Mouse (Mus musculus): ENCODE results near the gene Olfr531.

Gene Olfr531

DNA sequence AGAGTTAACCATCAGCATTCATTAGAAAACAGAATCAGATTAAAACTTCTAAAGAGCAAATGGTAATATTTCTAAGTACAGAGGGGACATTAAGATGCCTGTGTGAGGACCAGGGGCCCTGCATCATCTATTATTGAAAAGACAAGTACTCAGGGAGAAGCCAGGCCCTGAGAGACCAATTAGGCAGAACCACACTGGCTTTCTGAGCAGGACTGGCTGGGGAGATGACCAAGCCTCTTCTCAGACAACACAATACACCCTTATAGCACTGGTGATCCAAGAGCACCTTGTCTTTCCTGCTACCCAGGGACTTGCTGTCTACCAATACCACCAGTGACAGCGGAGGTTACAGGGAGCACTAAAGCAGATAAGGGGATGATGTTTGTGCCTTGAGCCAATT is at the start of gene Olfr531:
Gene Olfr531 (minus strand): TSS at position 101 of the 400 bp plus-strand sequence.
- DNase-seq, result no peak

DNA sequence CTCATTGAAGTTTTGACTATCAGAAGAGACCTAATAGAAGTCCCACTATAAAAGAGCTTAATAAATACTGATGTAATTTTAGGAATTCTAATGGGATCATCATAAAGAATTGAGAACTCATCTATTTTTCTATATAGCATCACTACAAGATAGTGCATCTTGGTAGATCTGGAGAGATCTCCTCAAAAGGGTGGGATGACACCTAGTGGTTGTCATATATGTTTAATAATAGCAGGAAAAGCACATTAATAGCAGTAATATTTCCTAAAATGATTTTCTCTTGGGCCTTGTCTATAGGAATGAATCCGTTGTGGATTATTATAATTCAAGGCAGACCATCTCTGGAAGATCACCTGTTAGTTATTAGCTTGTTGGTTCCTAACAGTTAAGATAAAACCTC is 40.4 kb upstream of the Olfr531 start:
- DNase-seq, result no peak

DNA sequence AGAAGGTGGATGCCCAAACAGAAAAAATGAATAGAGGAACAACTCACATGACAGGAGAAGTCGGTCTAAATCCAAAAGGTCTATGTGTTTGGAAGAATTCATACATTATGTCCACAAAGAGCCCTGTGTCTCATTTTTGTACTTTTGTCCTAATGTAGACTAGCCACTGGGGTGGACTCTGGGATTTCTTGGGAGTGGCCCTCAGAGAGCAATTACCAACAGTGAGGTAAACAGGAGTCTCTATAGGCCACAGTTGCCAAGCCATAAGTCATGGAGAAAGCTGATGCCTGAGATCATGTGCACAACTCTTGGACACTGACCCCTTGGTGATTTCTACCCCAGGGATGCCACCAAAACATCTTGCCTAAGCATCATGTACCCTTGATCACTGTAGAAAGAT is 18.8 kb upstream of the Olfr531 start, which contains the start of gene Olfr532:
Gene Olfr532 (minus strand): TSS at position 101 of the 400 bp plus-strand sequence.
- DNase-seq, result no peak

DNA sequence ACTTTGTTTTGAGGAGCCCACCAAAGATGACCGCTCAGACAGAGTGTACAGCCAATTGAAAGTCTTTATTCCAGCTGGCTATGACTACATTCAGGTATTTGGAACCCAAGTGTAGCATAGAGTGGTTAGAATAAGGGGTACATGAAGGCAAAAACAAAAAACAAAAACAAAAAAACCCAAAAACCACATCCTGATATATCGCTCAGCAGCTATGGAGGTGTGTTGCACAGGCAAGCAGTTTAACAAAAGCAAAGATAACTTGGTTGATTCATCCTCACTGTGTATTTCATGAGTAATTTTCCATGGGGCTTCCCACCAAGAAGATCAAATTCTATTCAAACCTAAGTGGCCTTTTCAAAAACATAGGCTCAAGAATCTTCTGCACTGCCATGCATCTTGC is 25.8 kb downstream of the Olfr531 start:
- DNase-seq, result no peak

DNA sequence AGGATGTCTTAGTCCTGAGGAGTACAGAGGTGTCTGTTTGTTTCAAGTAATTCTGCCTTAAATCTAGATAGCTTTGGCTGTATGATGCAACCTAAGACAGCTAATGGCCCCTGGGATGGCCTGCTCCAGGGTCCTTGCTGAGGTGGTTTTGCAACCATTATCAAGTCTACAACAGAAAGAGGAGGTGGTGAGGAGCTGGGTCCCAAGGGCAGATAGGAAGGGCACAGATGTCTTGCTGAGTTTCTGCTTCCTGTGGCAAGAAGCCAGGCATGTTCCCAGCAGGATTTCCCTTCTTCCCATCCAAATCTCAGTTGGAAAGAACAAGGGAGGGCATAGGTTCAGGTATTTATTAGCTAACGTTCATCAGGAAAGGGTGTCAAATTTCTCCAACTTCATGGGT is 26.5 kb downstream of the Olfr531 start, which contains the start of gene Olfr530:
Gene Olfr530 (minus strand): TSS at position 101 of the 400 bp plus-strand sequence.
- DNase-seq, result no peak

DNA sequence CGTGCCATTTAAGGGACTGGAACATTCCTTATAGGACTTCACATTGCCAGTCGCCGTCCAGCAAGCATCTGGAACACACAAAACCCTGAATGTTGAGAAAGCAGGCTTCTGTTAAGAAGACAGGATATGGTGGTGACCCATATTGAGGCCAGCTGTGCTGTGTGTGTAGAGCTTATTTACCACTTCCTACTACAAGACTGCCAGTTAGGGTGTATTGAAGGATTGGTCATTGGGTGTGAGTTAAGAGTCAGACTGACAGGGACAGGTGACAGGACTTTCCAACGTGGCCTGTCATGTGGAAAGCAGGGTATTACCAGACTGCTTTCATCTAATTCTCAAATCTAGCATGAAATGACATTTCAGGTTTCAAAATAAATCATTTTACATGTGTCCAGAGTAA is 28.4 kb downstream of the Olfr531 start:
- no peak for DNase-seq

DNA sequence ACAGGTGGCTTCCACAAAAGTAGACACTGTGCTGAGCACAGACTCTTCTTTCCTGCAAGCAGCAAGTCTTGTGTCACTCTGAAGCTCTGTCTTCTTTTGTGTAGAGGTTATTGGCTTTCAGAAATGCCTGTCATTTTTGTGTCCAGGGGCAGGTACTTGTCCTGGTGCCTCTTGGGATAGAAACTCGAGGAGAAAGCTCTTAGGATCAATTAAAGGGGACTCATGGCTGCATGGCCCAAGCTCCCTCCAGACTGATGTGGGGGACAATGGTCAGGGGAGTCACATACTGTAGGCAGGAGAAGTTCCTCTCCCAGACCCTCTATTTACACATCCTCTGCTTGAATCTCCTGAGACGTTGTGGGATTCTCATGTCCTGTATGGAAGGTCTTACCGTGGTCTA is 41.1 kb downstream of the Olfr531 start, which contains the start of gene Olfr60:
Gene Olfr60 (minus strand): TSS at position 101 of the 400 bp plus-strand sequence.
- DNase-seq, result no peak

Measured in lung, postnatal 14 days (tissue).